Mouse (Mus musculus) hindlimb bud, embryonic 11.5 days (tissue): ENCODE measurements around the gene Pno1.
"Not testable (repeated sequence)": the region's sequence is repeated elsewhere in the genome, so short reads cannot be mapped to it uniquely, and the experiment has no call there.

Experiments
- DNase-seq: peaks from one replicate; pipeline ENCODE4 v3.0.0-alpha.2; 2012; ENCODE audit warnings: low read depth, low spot score; ENCODE audit errors: extremely low spot score

Pno1 gene

GRCm38 (mm10) chr11:17211258-17212140 lies at the start of gene Pno1:
TSS of gene Pno1 (minus strand) at chr11:17211568.
- DNase-seq, result peak; percentile 92

GRCm38 (mm10) chr11:17257861-17258260 lies 46.5 kb upstream of the Pno1 start:
- DNase-seq, result peak; percentile 26

- peak; percentile 85 for DNase-seq
Measured at GRCm38 (mm10) chr11:17257443-17257842, 46.1 kb upstream of the Pno1 start, which contains the start of gene C1d. TSS of gene C1d (plus strand) at chr11:17257579.

DNA sequence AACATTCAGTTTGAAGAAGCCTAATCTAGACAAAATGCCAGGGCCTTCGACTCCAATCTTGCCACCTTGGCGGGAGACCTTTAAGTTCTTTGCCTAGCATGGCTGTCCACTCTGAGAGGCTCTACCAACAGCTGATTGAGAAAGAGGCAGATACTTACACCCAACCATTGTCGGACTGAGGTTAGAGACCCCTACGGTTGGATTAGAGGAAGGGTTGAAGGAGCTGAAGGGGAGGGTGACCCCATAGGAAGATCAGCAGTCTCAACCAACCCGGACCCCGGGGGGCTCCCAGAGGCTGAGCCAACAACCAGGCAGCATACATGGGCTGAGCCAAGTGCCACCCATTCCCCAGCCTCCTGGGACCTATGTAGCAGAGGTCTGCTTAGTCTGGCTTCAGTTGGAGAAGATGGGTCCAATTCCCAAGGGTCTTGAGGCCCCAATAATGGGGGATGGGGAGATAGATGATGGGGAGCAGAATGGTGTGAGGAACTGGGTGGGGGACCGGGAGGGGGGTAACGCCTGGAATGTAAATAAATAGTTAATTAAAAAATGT lies 45.5 kb upstream of the Pno1 start:
- no peak for DNase-seq

GRCm38 (mm10) chr11:17248715-17249114 lies 37.3 kb upstream of the Pno1 start:
- no peak for DNase-seq

GRCm38 (mm10) chr11:17238598-17238997 lies 27.2 kb upstream of the Pno1 start:
- DNase-seq, result not testable (repeated sequence)

DNA sequence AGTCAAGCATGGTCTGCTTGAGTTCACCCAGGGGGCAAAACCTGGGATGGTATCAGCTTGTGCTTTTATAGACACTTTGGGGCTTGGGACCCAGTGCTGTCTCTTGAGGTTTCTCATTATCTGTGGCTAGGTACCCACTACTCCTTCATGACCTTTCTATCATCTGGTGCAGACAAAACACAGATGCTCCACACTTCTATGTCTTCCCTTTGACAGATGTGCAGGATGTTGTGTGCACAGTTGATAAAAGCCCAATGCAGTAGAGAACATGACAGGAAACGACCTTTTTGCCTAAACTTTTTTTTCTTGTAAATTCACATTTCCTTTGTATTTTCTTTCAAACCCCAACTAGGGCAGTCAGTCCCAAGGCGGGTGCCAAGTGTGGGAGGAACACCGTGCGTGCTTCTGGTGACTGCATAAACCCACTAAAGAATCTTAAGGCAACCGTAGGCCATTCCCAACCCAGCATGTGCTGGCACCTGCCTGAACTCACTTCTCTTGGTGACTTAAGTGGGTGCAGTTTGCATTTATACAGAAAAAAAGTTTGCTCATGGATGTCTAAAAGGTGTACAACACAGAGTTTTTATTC lies 25.2 kb upstream of the Pno1 start:
- DNase-seq, result no peak

DNA sequence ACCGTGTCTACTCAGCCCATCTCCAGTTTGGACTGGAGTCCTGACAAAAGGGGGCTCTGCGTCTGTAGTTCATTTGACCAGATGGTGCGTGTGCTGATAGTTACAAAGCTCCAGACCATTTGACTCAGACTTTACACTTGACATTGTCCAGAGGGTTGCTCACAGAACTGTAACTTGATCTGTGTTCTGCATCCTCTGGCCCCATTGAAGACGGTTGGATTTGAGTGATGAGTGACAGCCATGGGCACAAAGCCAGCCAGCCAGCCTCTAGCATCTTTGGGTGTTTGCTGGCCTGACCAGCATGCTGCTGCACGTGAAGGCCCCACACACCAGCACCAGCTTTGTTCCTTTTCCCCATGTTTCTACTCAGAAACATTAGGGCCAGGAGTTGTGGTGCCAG lies 21.4 kb upstream of the Pno1 start:
- DNase-seq, result no peak

DNA sequence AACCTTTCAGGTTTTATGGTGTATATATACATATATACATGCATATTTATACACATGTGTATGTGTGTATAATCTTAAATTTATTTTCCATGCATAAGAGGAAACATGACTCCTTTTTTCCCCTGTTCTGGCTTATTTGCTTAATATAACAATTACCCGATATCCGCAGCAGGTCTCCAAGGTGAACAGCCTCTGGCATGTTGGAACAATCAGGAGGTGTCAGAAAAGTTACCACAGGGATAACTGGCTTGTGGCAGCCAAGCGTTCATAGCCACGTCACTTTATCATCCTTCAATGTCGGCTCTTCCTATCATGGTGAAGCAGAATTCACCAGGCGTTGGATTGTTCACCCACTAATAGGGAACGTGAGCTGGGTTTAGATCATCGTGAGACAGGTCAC lies 9.8 kb upstream of the Pno1 start:
- no peak for DNase-seq

DNA sequence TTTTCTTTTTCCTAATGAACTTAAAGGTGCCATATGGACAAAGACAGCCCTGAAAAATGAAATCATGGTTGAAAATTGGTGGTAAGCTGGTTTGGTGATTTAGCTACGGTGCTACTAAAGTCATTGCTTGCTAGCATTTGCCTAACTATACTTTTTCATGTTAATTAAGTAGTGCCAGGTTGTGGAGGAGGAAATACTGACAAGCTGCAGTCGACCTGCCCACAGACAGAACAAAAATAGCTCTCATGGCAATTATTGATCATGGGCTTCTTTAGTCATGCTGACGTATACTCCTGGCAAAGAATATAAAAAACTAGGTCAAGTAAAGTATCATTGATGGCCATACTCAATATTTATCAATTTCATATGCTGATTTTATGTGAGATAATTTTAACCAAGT lies 4.1 kb upstream of the Pno1 start:
- DNase-seq, result no peak

DNA sequence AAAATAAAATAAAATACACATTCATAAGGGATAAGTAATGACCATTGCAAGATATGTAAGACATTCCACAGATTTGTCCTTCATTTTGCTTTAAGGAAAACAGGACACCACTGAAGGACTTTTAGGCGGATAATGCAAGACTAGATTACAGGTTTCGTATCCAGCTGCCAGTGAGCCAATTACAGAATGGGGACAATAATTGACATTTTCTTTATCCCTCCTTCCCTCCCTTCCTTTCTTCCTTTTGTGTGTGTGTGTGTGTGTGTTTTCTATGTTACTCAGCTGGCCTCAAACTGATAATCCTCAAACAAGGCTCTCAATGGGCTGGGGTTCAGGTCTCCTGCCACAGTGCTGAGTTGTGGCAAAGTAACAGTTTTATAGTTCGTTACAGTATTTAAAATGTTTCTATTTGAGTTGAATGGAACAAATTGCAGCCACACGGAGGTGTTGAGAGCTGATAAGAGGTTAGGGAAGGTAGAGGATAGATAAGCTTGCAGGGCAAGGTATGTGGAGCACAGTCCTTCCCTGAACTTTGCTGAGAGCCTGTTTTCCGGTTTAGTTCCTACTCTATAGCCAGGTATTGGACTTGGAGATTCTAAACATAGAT lies 1.6 kb upstream of the Pno1 start:
- DNase-seq, result no peak

DNA sequence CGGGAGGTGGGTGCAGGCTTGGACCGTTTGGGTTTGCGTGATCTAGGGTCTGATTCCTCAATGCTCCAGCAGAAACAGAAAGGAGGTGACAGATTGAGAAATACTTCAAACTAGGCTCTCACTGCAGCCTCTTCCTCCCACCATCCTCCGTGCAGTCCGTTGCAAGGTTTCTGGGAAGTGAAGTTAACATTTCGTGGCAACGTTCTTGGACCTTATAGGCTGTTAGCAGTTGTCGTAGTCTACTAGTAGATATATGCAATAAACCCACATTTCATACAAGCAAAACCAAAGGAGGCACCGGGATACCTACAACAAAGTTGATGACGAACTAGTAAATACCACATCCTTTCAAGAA lies 750 bp upstream of the Pno1 start:
- DNase-seq, result no peak

- DNase-seq, result no peak
Measured at GRCm38 (mm10) chr11:17202481-17202880, 8.9 kb downstream of the Pno1 start.

DNA sequence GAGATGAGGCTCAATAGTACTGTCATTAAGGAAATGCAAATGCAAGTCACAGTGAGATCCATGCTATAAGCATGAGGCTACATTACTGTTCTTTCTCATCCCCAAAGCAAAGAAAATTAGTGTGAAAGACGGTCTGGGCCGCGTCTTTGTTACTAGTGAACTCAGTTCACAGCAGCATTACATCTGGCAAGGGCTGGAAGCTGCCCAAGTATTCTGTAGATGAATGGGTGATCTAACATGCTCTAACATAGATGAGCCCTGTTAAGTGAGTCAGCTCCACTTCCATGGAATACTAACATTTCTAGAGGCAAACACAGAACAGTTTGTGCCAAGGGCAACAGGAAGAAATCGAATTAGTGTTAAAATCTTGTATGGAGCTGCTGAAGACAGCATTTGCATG lies 10.4 kb downstream of the Pno1 start:
- DNase-seq, result no peak

GRCm38 (mm10) chr11:17199840-17200501 lies 11.4 kb downstream of the Pno1 start:
- DNase-seq, result no peak

GRCm38 (mm10) chr11:17199170-17199569 lies 12.2 kb downstream of the Pno1 start:
- DNase-seq, result no peak

DNA sequence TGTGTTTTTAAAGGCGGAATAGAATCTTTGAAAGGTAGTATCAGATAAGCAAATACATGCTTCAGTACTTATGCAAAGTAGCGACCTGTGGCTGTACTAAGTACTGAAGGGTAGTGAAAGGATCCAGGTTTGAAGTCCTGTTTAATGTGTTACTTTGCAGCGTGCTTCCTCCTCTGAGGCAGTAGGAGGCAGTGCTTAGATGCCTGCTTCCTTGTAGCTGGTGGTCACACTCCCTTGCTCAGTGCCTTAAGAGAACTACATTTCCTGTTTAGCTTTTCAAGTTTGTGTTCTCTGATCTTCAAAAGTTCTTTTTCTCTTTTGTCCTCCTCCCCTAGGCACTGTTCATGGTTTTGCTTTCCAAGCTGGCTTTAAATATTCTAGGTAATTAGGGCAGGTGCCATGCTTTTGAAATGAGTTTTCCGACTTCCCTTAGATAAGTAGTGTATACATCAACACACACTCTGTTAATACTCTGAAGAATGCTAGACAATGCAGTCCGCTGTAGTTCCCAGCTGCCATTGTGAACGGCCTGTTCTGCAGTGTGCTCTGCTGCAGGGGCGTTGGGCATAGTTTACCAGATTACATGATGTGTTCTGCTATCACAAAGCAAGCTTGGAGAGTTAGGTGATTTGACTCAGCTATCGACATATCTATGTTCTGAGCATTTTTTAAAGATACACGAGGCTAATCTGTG lies 19.1 kb downstream of the Pno1 start:
- no peak for DNase-seq

GRCm38 (mm10) chr11:17188786-17189185 lies 22.6 kb downstream of the Pno1 start:
- DNase-seq, result no peak

- DNase-seq, result no peak
Measured at GRCm38 (mm10) chr11:17187649-17188048, 23.7 kb downstream of the Pno1 start.

- DNase-seq, result no peak
Measured at GRCm38 (mm10) chr11:17183165-17183564, 28.2 kb downstream of the Pno1 start.

- DNase-seq, result no peak
Measured at GRCm38 (mm10) chr11:17181807-17182206, 29.6 kb downstream of the Pno1 start, which contains the start of gene Wdr92. TSS of gene Wdr92 (plus strand) at chr11:17182107.
